Mouse (Mus musculus) E14TG2a.4 (cell line): ENCODE results near the gene Pea15a.

Experiments
- CTCF ChIP-seq: conservative IDR thresholded peaks from 2 replicates; pipeline ENCODE4 v1.5.1; 2014; ENCODE audit warnings: low read length
- NANOG ChIP-seq: IDR thresholded peaks from 2 replicates; pipeline ENCODE4 v1.6.1; 2014; ENCODE audit warnings: borderline replicate concordance, low read length, mixed read lengths
- POU5F1 ChIP-seq: IDR thresholded peaks from 2 replicates; pipeline ENCODE4 v1.6.1; 2014; ENCODE audit warnings: low read length, borderline replicate concordance

DNA sequence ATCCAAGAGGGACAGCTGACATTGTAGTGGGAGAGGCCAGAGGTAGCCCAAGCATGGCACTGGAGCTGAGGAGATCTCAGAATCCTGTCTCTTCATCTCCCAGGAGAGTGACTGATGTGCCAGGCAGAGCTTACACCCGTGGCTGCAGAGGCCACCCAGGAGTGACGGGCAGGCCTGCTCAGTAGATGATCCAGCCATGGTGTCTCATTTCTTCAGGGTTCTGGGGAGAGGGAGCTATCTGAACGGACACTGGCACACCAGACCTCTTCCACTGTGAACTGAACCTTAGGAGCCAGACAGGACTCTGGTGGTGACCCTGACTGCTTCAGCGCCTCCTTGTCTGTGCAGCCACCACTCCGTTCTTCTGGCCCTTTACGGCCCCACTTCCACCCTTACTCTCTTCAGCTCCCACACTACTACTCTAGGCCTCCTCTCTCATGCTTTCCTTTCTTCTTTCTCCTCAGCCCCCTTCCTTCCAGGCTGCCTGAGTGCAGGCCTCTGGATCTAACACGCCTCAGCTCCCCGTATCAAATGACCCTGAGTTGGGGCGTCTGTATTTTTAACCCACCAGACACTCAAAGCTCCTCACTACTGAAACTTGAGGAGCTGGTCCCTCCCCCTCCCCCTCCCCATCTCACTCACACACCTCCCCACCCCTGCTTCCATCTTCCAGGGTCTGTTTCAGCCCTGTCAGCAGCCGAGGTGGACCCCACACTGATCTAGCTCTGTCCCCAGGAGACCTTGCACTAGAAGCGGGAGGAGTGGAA lies 14.9 kb upstream of the Pea15a start:
- no peak for TF ChIP-seq CTCF
- no peak for TF ChIP-seq POU5F1
- TF ChIP-seq NANOG = no peak
